Mouse (Mus musculus) kidney, postnatal 0 days (tissue): ENCODE results near the gene Cadm4. TPM values are rescaled to one million over a fixed set of nuclear protein-coding genes. Genes with fewer than 3 reads are reported as not detected.

Source experiments
- ATAC-seq: fragments of 200-750 bp; cut with Nextera tagmentation; replicated peaks from 2 replicates; pipeline ENCODE4 v1.8.0; 2017; ENCODE audit warnings: low read depth, moderate number of reproducible peaks, moderate TSS enrichment, moderate library complexity; ENCODE audit not compliant: low FRiP score
- DNase-seq: peaks from one replicate; pipeline ENCODE4 v3.0.0-alpha.2; 2016; ENCODE audit warnings: low spot score
- H3K27ac ChIP-seq: fragments of 300-500 bp; sonication (generic); 2 replicates; pipeline ENCODE4 v1.5.1; 2014; ENCODE audit warnings: mild to moderate bottlenecking
- H3K27me3 ChIP-seq: fragments of 300-500 bp; sonication (generic); 2 replicates; pipeline ENCODE4 v1.6.1; 2014; ENCODE audit warnings: low read length, mixed read lengths; ENCODE audit not compliant: insufficient read depth
- H3K36me3 ChIP-seq: fragments of 300-500 bp; sonication (generic); 2 replicates; pipeline ENCODE4 v1.6.1; 2014; ENCODE audit warnings: low read length, mixed read lengths; ENCODE audit not compliant: insufficient read depth
- H3K4me1 ChIP-seq: fragments of 300-500 bp; sonication (generic); replicated peaks from 2 replicates; pipeline ENCODE4 v1.6.1; 2014; ENCODE audit warnings: antibody characterized with exemption, low read length, mixed read lengths; ENCODE audit not compliant: insufficient read depth
- H3K4me2 ChIP-seq: fragments of 300-500 bp; sonication (generic); 2 replicates; pipeline ENCODE4 v1.6.1; 2014; ENCODE audit warnings: mild to moderate bottlenecking, low read length, moderate library complexity, mixed read lengths
- H3K4me3 ChIP-seq: fragments of 300-500 bp; sonication (generic); replicated peaks from 2 replicates; pipeline ENCODE4 v1.5.1; 2014; ENCODE audit warnings: low read depth, low read length
- H3K9ac ChIP-seq: fragments of 300-500 bp; sonication (generic); 2 replicates; pipeline ENCODE4 v1.6.1; 2014; ENCODE audit warnings: low read depth, low read length
- H3K9me3 ChIP-seq: fragments of 300-500 bp; sonication (generic); replicated peaks from 2 replicates; pipeline ENCODE4 v1.6.1; 2016; ENCODE audit warnings: low read length, inconsistent platforms, mixed read lengths
- CTCF ChIP-seq: IDR thresholded peaks from 2 replicates; pipeline ENCODE4 v1.5.1; 2016; ENCODE audit warnings: antibody characterized with exemption, low read depth, mild to moderate bottlenecking, moderate library complexity
- WGBS: fragments of 180-500 bp; shearing (Covaris S2); extraction: QIAGEN DNeasy Blood & Tissue Kit; methylation state at CpG from one replicate; pipeline ENCODE4 v1.1.7; 2014; 5-methylcytosine and 5-hydroxymethylcytosine counted together
- polyA plus RNA-seq: library from polyadenylated mRNA; unstranded; fragments of >200 nt; fragmentation: Nextera tagmentation; extraction: Ambion mirVana; gene quantifications from 2 replicates; pipeline ENCODE4 v1.2.1, GENCODE M21; 2015

Cadm4 gene
- polyA plus RNA-seq, 1 experiment from 2014 or later, result 7.1 TPM

DNA sequence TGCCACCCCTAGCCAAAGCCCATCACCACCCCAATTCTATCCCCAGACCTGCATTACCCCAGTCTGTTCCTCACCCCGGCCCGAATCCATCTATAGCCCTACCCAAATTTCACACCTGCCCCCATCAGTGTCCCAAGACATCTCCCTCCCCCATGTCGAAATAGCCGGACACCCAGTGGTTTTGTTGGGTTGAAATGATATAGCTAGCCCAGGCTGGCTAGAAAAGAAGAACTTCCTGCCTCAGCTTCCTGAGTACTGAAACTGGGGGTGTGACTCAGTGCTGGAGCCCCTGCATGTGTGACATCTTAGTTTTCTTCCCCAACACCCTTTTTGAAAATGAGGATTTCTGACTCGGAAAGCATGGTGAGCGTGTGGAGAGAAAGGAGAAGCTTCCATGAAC, 15.0 kb upstream of the Cadm4 start:
- WGBS, result 92% methylated on average over 6 of the region's 6 CpGs
- H3K9ac ChIP-seq, result no peak overlapping the region
- ATAC-seq, result no peak
- H3K36me3 ChIP-seq, result 0 out of 2 replicates have a peak, but pooled peaks cover 3% of the 10 kb centered on the region
- no peak overlapping the region for H3K4me2 ChIP-seq
- 0 out of 2 replicates have a peak, but pooled peaks cover 6% of the 10 kb centered on the region for H3K4me1 ChIP-seq
- DNase-seq, result no peak
- no peaks in the 10 kb centered on the region for H3K9me3 ChIP-seq
- H3K27me3 ChIP-seq, result no peaks in the 10 kb centered on the region
- no peak for TF ChIP-seq CTCF
- no peak overlapping the region for H3K27ac ChIP-seq
- no peak overlapping the region for H3K4me3 ChIP-seq

DNA sequence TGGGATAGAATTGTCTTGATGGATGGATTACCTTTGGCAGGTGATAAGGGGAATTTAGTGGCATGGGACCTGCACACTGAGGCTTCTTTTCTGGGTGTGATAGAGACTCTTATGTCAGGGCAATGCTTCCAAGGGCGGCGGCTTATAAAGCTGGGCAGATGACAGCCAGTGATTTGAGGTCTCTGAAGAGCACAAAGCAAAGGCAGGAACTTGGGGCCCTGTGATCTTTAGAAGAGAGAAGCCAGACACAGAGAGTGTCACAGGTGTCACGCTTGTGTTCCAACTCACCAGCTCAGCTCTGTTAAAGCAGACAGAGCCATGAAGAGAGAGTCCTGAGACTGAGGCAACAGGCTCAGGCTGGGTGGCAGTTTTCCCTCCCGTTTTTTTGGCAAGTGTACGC, 13.9 kb upstream of the Cadm4 start:
- DNase-seq (no peak), ATAC-seq (no peak)
- Histone ChIP-seq H3K27me3 (no peaks in the 10 kb centered on the region), H3K9me3 (no peaks in the 10 kb centered on the region), H3K36me3 (0 out of 2 replicates have a peak, but pooled peaks cover 3% of the 10 kb centered on the region), H3K4me2 (no peak overlapping the region), H3K9ac (no peak overlapping the region), H3K4me3 (no peak overlapping the region), H3K27ac (no peak overlapping the region), H3K4me1 (0 out of 2 replicates have a peak, but pooled peaks cover 3% of the 10 kb centered on the region)
- 78% methylated on average over 5 of the region's 5 CpGs for WGBS
- TF ChIP-seq CTCF, result no peak

DNA sequence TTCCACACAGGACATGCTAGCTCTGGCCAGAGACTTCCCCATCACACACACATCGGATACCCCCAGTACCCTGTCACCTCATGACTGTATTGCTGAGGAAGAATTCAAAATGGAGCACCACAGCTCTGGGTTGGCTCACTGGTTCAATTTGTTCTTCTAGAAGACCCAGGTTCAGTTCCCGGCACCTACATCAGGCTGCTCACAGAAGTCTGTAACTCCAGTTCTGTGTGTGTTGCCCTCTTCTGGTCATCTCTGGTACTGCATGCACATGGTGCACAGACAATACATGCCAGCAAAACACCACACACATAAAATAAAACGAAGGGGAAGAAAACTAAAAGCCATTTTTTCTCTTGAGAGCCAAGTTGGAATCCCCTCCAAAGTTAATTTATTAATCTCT, 12.7 kb upstream of the Cadm4 start:
- H3K9me3 ChIP-seq, result no peaks in the 10 kb centered on the region
- TF ChIP-seq CTCF, result peak; percentile 62
- no peak for DNase-seq
- H3K27me3 ChIP-seq, result no peaks in the 10 kb centered on the region
- H3K4me1 ChIP-seq, result no peaks in the 10 kb centered on the region
- H3K27ac ChIP-seq, result no peak overlapping the region
- no peak overlapping the region for H3K9ac ChIP-seq
- H3K4me3 ChIP-seq, result no peak overlapping the region
- WGBS, result 87% methylated on average over 3 of the region's 3 CpGs
- no peak for ATAC-seq
- H3K36me3 ChIP-seq, result 0 out of 2 replicates have a peak, but pooled peaks cover 3% of the 10 kb centered on the region
- no peak overlapping the region for H3K4me2 ChIP-seq

DNA sequence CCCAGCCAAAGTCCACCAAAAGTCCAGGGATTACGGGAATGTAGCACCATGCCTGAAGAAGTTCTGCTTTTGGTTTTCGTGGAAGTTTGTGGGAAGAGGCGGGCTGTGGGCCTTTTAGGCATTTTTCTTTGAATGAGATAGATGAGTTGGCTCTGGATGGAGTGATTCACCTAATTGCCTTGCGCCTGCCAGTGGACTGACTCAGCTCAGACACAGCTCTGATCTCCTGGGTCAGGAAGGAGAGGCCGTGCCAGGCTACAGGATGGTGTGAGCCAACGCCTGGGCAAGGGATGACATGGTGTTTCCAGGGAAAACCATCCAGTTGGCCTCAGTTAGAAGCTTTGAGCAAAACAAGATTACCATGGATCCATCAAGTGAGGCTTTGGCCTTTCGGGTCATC, 11.5 kb upstream of the Cadm4 start:
- 94% methylated on average over 7 of the region's 7 CpGs for WGBS
- Histone ChIP-seq H3K36me3 (0 out of 2 replicates have a peak, but pooled peaks cover 3% of the 10 kb centered on the region), H3K4me3 (no peak overlapping the region), H3K9me3 (no peaks in the 10 kb centered on the region), H3K27me3 (no peaks in the 10 kb centered on the region), H3K4me1 (no peaks in the 10 kb centered on the region), H3K27ac (no peak overlapping the region), H3K4me2 (no peak overlapping the region), H3K9ac (no peak overlapping the region)
- no peak for DNase-seq
- TF ChIP-seq CTCF, result no peak
- no peak for ATAC-seq

DNA sequence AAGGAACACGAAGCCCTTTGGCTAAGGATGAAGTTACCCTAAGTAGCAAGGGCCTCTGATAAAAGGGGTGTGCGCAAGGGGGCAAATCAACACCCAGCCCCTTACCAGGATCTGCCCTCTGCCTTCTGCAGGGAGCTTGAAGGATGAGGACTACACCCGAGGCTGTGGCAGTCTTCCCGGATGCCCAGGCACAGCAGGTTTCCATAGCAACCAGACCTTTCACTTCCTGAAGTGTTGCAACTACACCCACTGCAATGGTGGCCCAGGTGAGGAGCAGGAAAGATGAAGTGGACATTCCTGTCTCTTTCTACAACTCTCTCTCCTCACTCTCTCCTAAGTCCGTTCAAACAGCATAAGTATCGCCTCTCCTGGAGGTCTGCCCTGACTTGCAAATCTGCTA, 9.4 kb upstream of the Cadm4 start:
- no peak for ATAC-seq
- H3K9me3 ChIP-seq, result no peaks in the 10 kb centered on the region
- no peaks in the 10 kb centered on the region for H3K27me3 ChIP-seq
- H3K4me1 ChIP-seq, result no peaks in the 10 kb centered on the region
- H3K9ac ChIP-seq, result no peak overlapping the region
- WGBS, result 81% methylated on average over 6 of the region's 6 CpGs
- H3K4me3 ChIP-seq, result no peak overlapping the region
- 0 out of 2 replicates have a peak, but pooled peaks cover 3% of the 10 kb centered on the region for H3K36me3 ChIP-seq
- DNase-seq, result no peak
- TF ChIP-seq CTCF, result no peak
- no peak overlapping the region for H3K4me2 ChIP-seq
- H3K27ac ChIP-seq, result no peak overlapping the region

GRCm38 (mm10) chr7:24472937-24473336, 8.9 kb upstream of the Cadm4 start:
- ATAC-seq (no peak), DNase-seq (no peak)
- 0 out of 2 replicates have a peak, but pooled peaks cover 3% of the 10 kb centered on the region for H3K36me3 ChIP-seq
- peak; percentile 71 for TF ChIP-seq CTCF
- 80% methylated on average over 7 of the region's 7 CpGs for WGBS
- no peaks in the 10 kb centered on the region for H3K27me3 ChIP-seq
- no peaks in the 10 kb centered on the region for H3K9me3 ChIP-seq
- no peak overlapping the region for H3K27ac ChIP-seq
- no peak overlapping the region for H3K9ac ChIP-seq
- H3K4me3 ChIP-seq, result no peak overlapping the region
- no peak overlapping the region for H3K4me2 ChIP-seq
- H3K4me1 ChIP-seq, result no peaks in the 10 kb centered on the region
